Mouse (Mus musculus) embryonic fibroblast, embryonic 13.5 days (primary cell): Measurements from ENCODE around the gene G2e3.

Source experiments
- CTCF ChIP-seq: IDR thresholded peaks from 2 replicates; pipeline ENCODE4 v1.5.1; 2011; ENCODE audit warnings: mild to moderate bottlenecking, control low read depth, low read length, moderate library complexity, borderline replicate concordance; ENCODE audit not compliant: insufficient read depth
- POLR2A ChIP-seq: IDR thresholded peaks from 2 replicates; pipeline ENCODE4 v1.6.1; 2011; ENCODE audit warnings: low read depth, mild to moderate bottlenecking, control low read depth, low read length, moderate library complexity

DNA sequence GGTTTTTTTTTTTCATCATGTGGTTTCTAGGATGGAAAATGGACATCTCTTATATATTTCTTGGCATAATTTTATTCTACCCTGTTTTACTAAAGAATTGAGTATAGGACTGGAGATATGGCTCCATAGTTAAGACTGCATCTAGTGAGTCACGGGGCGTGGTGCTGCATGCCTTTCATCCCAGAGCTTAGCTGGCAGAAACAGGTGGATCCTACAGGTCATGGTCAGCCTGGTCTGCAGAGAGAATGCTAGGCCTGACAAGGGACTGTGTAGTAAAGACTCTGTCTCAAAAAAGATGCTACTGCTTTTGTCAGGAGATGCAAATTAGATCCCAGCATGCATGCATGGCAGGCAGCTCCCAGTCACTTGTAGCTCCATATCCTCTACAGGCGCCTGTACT is 20.6 kb downstream of the G2e3 start:
- TF ChIP-seq POLR2A (no peak), CTCF (no peak)
